Mouse (Mus musculus): ENCODE data around the gene Hfe2.

The Hfe2 gene

GRCm38 (mm10) chr3:96557694-96558093 is 32.7 kb downstream of the Hfe2 start, which contains the start of gene Txnip:
Gene Txnip, plus strand, starts transcription at chr3:96557957.
- peak; percentile 94 for DNase-seq (ENCODE audit: low read depth, low spot score)

GRCm38 (mm10) chr3:96558159-96558558 is 33.2 kb downstream of the Hfe2 start:
- DNase-seq (ENCODE audit: low read depth, low spot score), result no peak

DNA sequence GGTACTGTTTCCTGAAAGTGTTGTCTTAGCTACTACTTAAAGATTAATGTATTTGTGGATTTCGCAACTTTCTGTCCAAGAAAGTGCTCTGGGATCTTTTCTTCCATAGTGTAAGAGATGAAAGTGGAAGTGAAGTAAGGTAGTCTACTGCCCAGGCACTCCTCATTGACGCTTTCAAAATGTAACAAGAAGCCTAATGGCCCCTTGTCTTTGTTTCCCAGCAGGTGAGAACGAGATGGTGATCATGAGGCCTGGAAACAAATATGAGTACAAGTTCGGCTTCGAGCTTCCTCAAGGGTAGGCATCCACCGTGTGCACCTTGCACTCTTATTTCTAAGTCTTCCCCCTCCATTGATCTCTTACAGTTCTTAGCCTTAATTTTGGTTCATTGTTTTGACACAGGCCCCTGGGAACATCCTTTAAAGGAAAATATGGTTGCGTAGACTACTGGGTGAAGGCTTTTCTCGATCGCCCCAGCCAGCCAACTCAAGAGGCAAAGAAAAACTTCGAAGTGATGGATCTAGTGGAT is 33.8 kb downstream of the Hfe2 start:
- DNase-seq (ENCODE audit: low read depth, low spot score), result no peak

DNA sequence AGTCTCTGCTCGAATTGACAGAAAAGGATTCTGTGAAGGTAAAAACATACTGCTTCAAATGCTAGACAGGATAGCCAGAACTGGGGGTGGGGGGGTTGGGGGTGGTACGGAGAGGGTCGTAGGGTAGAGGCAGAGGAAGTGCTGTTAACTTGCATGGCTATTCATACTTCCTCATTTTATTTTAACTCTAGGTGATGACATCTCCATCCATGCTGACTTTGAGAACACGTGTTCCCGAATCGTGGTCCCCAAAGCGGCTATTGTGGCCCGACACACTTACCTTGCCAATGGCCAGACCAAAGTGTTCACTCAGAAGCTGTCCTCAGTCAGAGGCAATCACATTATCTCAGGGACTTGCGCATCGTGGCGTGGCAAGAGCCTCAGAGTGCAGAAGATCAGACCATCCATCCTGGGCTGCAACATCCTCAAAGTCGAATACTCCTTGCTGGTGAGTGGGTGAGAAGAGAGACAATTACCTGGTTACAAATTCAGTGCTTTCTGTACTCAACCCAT is 34.5 kb downstream of the Hfe2 start:
- no peak for DNase-seq (ENCODE audit: low read depth, low spot score)

GRCm38 (mm10) chr3:96559911-96560850 is 35.2 kb downstream of the Hfe2 start:
- no peak for DNase-seq (ENCODE audit: low read depth, low spot score)

GRCm38 (mm10) chr3:96560881-96561668 is 36.1 kb downstream of the Hfe2 start:
- no peak for DNase-seq (ENCODE audit: low read depth, low spot score)

- no peak for DNase-seq (ENCODE audit: low read depth, low spot score)
Measured at GRCm38 (mm10) chr3:96561946-96562681, 37.1 kb downstream of the Hfe2 start.

DNA sequence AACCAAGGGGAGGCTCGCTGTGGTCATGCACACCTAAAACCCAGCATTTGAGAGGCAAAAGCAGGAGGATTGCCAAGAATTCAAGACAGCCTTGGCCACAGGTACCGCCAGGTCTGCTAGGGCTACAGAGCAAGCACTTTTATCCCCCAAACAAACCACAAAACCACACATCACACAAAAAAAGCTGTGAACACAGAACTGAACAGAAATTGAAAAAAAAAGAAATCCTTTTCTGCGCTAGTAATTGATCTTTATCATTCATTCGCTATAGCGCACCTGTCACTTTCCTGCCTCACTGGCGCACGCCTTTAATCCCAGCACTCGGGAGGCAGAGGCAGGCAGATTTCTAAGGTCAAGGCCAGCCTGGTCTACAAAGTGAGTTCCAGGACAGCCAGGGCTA is 38.3 kb downstream of the Hfe2 start:
- no peak for DNase-seq (ENCODE audit: low read depth, low spot score)

DNA sequence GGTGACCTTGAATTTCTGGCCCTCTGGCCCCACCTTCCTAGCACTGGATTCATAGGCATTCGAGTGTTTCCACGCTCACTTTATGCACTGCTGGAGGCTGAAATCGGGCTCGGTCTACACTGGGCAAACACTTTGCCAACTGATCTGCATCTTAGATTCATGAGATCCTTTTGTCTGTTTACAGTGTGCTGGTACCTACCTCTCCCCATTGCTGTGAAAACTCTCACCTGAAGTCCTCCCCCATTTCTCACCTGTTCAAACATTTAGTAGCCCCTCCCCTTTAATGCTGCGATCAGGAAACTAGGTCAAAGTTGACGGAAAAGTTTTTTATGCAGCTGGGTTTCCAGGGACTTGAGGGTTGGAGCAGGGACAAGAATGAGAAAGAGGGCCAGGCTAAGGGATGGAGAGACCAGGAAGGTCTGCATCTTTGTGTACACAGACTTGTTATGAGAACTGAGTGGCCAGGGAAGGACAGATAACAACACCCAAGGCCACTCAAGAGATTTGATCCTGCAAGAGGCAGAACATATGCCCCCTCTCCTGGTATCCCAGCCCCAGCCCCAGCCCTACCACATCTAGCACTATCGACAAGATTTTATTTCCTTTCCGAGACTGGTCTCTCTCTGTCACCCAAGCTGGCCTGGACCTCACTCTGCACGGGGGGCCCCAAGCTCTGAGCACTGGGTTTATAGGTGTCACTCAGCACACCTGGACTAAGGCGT is 39.1 kb downstream of the Hfe2 start:
- no peak for DNase-seq (ENCODE audit: low read depth, low spot score)

DNA sequence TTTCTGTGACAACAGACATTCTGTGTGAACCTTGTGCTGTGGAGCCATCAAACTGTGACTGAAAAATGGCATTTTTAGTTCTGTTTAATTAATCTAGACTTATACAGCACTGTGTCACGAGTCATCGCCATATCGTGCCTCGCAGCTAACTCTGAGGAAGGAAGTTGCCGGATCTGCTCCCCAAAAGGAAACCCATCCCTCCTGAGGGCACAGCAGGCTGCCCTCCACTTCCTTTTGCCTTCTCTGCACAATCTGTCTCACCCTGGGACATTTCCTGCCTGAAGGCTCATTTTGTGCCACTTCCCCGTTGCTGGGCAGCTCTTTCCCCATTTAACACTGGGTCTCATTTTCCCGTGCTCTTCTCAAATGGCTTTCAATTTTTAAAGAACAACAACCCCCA is 39.7 kb downstream of the Hfe2 start:
- no peak for DNase-seq (ENCODE audit: low read depth, low spot score)

- no peak for DNase-seq (ENCODE audit: low read depth, low spot score)
Measured at GRCm38 (mm10) chr3:96565105-96565504, 40.1 kb downstream of the Hfe2 start.

DNA sequence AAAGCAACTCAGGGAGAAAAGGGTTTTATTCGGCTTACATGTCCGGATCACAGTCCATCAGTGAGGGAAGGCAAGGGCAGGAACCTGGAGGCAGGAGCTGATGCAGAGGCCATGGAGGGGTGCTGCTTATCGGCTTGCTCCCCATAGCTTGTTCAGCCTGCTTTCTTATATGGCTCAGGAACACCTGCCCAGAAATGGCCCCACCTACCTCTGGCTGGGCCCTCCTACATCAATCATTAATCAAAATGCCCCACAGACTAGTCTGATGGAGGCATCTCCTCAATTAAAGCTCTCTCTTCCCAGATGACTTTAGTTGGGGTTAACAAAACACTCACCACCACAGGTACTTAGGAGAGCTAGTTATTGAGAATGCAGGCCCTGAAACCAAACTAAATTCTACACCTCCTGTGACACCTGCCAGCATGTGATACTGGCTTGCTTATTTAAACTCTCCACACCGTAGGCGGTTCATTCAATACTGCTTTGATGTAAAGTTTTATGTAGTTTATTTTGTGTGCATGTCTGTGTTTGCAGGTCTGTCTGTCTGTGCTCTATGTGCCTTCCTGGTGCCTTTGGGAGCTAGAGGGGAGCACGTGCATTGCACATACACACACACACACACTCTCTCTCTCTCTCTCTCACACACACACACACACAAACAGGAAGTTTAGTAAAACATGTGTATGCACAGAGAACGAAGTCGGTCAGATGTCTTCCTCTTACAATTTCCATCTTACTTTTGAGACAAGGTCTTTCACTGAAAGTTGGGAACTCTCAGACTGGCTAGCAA is 41.9 kb downstream of the Hfe2 start:
- no peak for DNase-seq (ENCODE audit: low read depth, low spot score)

- DNase-seq (ENCODE audit: low read depth, low spot score), result no peak
Measured at GRCm38 (mm10) chr3:96568605-96569004, 43.6 kb downstream of the Hfe2 start.

DNA sequence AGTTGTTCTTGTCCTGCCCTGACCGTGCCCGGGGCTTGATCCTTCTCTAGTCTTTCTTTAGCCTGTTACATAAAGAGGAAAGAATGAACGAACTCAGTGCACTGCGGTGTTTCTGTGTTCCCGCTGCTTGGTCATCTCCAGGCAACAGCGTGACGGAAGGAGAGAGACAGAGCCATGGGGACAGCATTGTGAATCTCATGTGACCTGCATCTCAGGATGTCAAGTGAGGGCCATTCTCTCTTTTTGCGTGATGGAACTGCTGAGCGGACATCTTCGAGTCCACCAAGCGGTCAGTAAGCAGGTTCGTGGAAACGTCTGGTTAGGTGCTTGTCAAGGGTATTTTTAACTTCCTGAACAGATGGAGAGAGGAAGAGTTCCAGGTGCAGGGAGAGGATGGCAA is 44.5 kb downstream of the Hfe2 start:
- DNase-seq (ENCODE audit: low read depth, low spot score), result no peak

DNA sequence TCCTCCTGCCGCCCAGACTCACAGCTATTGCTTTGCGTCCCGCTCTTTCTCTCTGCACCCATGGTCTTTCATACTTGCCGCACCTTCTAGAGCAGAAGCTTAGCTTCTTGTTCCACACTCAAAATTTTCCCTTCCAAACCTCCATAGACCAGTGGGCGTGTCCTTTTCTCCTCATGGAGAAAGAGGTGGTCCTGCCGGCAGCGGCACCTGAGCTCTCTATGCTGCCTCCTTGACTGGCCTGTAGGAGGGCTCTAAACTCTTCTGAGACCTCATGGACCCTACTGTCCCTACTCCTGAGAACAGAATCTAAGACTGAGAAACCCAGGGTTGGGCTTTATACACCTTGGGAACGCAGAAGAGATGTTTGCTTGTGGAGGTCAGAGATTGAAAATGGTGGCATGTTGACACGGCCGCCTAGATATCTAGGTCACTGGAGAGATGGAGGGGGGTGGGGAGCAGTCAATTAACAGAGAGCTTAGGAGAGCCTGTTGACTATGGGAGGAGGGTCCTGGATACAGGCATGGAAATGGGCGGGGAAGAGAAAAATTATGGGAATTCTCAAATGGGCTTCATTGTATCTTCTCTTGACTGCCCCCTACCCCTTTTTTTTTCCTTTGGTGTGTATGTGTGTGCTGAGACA is 45.1 kb downstream of the Hfe2 start:
- DNase-seq (ENCODE audit: low read depth, low spot score), result no peak

DNA sequence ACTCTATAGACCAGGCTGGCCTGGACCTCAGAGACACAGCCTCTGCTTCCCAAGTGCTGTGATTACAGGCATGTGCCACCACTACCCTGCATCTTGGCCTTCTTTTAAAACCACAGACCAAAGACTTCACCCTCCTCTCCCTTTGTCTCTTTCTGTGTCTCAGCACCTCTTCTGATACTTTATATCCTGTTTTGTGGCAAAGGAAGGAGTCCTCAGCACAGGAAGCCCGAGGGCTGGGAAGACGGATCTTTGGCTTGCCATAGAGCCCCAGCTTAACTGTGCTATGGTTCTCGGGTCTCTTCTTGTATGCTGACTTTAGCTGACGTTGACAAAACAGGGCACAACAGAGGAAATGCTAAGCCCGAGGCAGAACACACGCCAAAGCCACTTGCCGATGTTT is 45.7 kb downstream of the Hfe2 start:
- DNase-seq (ENCODE audit: low read depth, low spot score), result no peak

DNA sequence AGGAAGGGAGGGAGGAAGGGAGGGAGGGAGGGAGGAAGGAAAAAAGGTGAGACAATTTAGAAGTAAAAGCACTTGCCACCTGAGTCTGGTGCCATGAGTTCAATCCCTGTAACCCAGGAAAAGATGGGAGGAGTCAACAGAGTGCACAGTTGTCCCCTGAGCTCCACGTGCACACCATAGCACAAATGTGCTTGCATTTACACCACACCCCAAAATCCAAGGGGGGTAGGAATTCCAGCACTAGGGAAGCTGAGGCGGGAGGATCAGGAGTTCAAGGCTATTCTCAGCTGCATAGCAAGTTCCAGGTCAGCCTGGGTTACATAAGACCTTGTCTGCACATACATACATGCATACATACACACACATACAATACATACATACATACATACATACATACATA is 46.4 kb downstream of the Hfe2 start:
- DNase-seq (ENCODE audit: low read depth, low spot score), result no peak

DNA sequence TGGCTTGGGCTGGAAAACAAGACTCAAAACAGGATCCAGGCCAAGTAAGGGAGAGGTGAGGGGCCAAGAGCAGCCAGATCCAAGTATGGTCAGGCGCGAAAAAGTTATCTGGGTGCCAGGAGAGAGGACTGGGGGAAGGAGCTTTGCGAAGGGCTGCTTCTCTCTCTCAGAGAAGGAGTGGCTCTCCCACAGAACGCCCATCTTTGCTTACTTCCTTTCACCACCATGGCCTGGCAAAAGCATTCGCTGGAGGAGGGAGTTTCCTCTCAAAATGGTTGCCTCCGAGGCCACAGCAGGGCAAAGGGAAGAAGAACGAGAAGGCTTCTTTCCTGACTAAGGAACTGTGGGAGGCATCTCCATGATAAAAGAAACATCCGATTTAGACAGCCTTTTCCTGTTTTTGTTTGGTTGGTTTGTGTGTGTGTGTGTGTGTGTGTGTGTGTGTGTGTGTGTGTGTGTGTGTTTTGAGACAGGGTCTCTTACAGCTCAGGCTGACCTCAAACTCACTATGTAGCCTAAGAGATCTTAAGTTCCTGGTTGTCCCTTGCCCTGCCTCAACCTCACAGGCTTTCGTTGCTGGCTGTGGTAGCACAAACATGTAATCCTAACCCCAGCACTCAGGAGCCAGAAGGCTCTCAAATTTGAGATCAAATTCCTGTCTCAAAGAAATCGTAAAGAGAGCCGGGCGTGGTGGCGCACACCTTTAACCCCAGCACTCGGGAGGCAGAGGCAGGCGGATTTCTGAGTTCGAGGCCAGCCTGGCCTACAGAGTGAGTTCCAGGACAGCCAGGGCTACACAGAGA is 47.1 kb downstream of the Hfe2 start:
- DNase-seq (ENCODE audit: low read depth, low spot score), result no peak
